Mouse (Mus musculus) kidney, embryonic 16.5 days (tissue): Measurements from ENCODE around the gene Acsf2. TPM values are rescaled to one million over a fixed set of nuclear protein-coding genes. Genes with fewer than 3 reads are reported as not detected.

Source experiments
- polyA plus RNA-seq: library from polyadenylated mRNA; unstranded; fragments of >200 nt; fragmentation: Nextera tagmentation; extraction: Ambion mirVana; gene quantifications from 2 replicates; pipeline ENCODE4 v1.2.1, GENCODE M21; 2015

Acsf2 gene
- polyA plus RNA-seq, 1 experiment from 2014 or later: 7.9 TPM

Other genes with a start within 250 kb of the Acsf2 start
- gene Abcc3, start 208.9 kb downstream of the Acsf2 start, polyA plus RNA-seq: 5.0 and 7.0 TPM in 2 replicates
- gene Cacna1g, start 127.7 kb downstream of the Acsf2 start, polyA plus RNA-seq: 10.2 and 10.3 TPM in 2 replicates
- gene Spata20, start 115.7 kb downstream of the Acsf2 start, polyA plus RNA-seq: 0.19 and 0.37 TPM in 2 replicates
- 23.4 and 28.2 TPM in 2 replicates for gene Epn3, start 101.9 kb downstream of the Acsf2 start, polyA plus RNA-seq
- 4.3 and 5.1 TPM in 2 replicates for gene Mycbpap, start 80.1 kb downstream of the Acsf2 start, polyA plus RNA-seq
- gene Rsad1, start 52.6 kb downstream of the Acsf2 start, polyA plus RNA-seq: 4.3 and 6.1 TPM in 2 replicates
- gene Chad, start 36.8 kb downstream of the Acsf2 start, polyA plus RNA-seq: 0.58 and 0.64 TPM in 2 replicates
- 211 and 218 TPM in 2 replicates for gene Lrrc59, start 27.9 kb upstream of the Acsf2 start, polyA plus RNA-seq
- 141 and 148 TPM in 2 replicates for gene Mrpl27, start 51.9 kb upstream of the Acsf2 start, polyA plus RNA-seq
- gene Eme1, start 52.1 kb upstream of the Acsf2 start, polyA plus RNA-seq: 27.8 and 28.4 TPM in 2 replicates
- 20.2 and 22.9 TPM in 2 replicates for gene Xylt2, start 75.6 kb upstream of the Acsf2 start, polyA plus RNA-seq
- 0.91 and 1.2 TPM in 2 replicates for gene Gm11541, start 102.6 kb upstream of the Acsf2 start, polyA plus RNA-seq
- 0.39 and 0.40 TPM in 2 replicates for gene Cdc34b, start 139.9 kb upstream of the Acsf2 start, polyA plus RNA-seq
- gene Tmem92, start 180.8 kb upstream of the Acsf2 start, polyA plus RNA-seq: not detected in 2 replicates